Mouse (Mus musculus) thymus, postnatal 25 days (tissue): ENCODE measurements around the gene Cypt14.
"Not testable (repeated sequence)": the region's sequence is repeated elsewhere in the genome, so short reads cannot be mapped to it uniquely, and the experiment has no call there.

ENCODE experiments used
- DNase-seq: peaks from one replicate; pipeline ENCODE4 v3.0.0; 2022

The Cypt14 gene

GRCm38 (mm10) chrX:39863504-39863903, at the start of gene Cypt14:
Gene Cypt14, minus strand, starts transcription at chrX:39863604.
- DNase-seq = not testable (repeated sequence)
